Mouse (Mus musculus) bone marrow macrophage, adult 2 months (primary cell): ENCODE results near the gene Tfdp2.

ENCODE experiments used
- CTCF ChIP-seq: IDR thresholded peaks from 2 replicates; pipeline ENCODE4 v1.5.1; 2012; ENCODE audit warnings: low read depth, mild to moderate bottlenecking, low read length, moderate library complexity
- POLR2A ChIP-seq: IDR thresholded peaks from 2 replicates; pipeline ENCODE4 v1.6.1; 2012; ENCODE audit warnings: mild to moderate bottlenecking, low read depth, low read length, borderline replicate concordance

- TF ChIP-seq CTCF: no peak
- TF ChIP-seq POLR2A: no peak
Measured at GRCm38 (mm10) chr9:96162421-96162820, 33.7 kb upstream of the Tfdp2 start.
